Mouse (Mus musculus): ENCODE measurements around the gene Muc4. TPM values are rescaled to one million over a fixed set of nuclear protein-coding genes. Genes with fewer than 3 reads are reported as not detected.

Gene Muc4
- polyA plus RNA-seq, 1 experiment from 2014 or later: 0.49 TPM

DNA sequence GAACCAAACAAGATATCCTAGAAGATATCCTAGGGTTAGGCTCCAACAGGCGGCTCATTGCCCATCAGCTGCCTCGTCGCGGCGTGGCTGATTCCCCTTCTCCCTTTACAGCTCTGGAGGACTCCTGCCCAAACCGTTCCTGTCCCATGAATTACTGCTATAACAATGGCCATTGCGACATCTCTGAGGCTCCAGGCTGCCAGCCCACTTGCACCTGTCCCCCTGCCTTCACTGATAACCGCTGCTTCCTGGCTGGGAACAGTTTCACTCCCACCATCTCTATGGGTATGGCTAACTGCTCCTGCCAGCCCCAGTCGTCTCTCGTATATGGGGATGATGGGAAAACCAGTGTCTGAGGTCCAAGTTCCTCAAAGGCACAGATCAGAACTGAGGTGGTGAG is 41.0 kb downstream of the Muc4 start:
- no peaks in the 10 kb centered on the region for H3K36me3 ChIP-seq (ENCODE audit: control insufficient read depth, insufficient read depth, low read length)
- H3K27ac ChIP-seq (ENCODE audit: low read depth, low read length): no peak overlapping the region
- 0 out of 2 replicates have a peak, but pooled peaks cover 3% of the 10 kb centered on the region for H3K4me1 ChIP-seq (ENCODE audit: control insufficient read depth, insufficient read depth, low read length)
- no peak overlapping the region for H3K4me3 ChIP-seq (ENCODE audit: low read depth, low read length)
- WGBS: 60% methylated on average over 10 of the region's 10 CpGs
- H3K27me3 ChIP-seq (ENCODE audit: control insufficient read depth, insufficient read depth, low read length): no peaks in the 10 kb centered on the region
- H3K4me2 ChIP-seq (ENCODE audit: low read depth): no peak overlapping the region
- no peak for ATAC-seq (ENCODE audit: insufficient read depth, low FRiP score, low TSS enrichment)
- DNase-seq (ENCODE audit: low spot score): no peak
- H3K9ac ChIP-seq (ENCODE audit: low read length): no peak overlapping the region
- H3K9me3 ChIP-seq (ENCODE audit: control insufficient read depth, low read length): no peaks in the 10 kb centered on the region

DNA sequence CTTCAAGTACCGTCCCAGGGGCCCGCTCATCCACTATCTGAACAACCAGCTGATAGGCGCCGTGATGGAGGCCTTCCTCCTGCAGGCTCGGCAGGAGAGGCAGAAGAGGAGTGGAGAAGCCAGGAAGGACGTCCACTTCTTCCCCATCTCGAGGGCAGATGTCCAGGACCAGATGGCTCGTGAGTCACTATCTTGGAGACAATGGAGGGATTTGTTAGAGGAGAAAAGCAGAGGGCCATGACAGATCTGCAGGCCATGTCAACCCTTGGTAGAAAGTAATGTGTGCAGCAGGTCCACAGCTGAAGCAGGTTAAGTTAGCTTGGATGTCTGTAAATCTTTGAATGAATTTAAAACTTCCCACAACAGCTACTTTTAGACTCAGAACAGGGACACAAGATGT is 43.3 kb downstream of the Muc4 start:
- Histone ChIP-seq H3K9me3 (ENCODE audit: control insufficient read depth, low read length) (no peaks in the 10 kb centered on the region), H3K9ac (ENCODE audit: low read length) (no peak overlapping the region), H3K27me3 (ENCODE audit: control insufficient read depth, insufficient read depth, low read length) (no peaks in the 10 kb centered on the region), H3K36me3 (ENCODE audit: control insufficient read depth, insufficient read depth, low read length) (no peaks in the 10 kb centered on the region), H3K4me1 (ENCODE audit: control insufficient read depth, insufficient read depth, low read length) (0 out of 2 replicates have a peak, but pooled peaks cover 3% of the 10 kb centered on the region), H3K4me3 (ENCODE audit: low read depth, low read length) (no peak overlapping the region), H3K4me2 (ENCODE audit: low read depth) (no peak overlapping the region), H3K27ac (ENCODE audit: low read depth, low read length) (no peak overlapping the region)
- no peak for ATAC-seq (ENCODE audit: insufficient read depth, low FRiP score, low TSS enrichment)
- 60% methylated on average over 8 of the region's 8 CpGs for WGBS
- DNase-seq (ENCODE audit: low spot score): no peak

DNA sequence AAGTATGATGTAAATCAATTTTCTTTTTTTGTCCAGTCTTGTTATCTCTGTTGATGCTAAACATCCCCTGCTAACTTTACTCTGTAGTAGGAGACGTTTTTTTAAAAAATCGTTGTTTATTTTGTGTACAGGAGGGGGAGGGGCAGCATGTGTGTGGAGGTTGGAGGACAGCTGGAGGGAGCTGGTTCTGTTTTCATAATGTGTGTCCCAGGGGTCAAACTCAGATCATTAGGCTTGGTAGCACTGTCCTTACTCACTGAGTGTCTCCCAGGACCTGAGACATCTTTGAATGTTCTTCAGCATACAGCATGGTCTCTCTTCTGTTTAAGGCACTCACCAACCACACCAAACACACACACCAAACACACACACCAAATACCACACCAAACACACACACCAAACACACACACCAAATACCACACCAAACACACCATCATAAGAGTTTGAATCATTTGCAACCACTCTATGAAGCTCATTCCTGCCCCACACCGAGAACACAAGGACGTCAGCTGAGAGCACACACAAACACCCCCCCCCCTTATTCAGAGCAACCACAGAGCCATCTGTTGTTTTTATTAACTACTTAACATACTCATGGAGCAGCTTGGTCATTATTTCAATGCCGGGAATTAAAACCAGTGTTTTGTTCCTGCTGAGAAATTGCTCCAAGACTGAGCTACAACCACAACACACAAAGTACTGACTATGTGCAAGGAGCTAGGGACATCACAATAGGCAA is 47.8 kb downstream of the Muc4 start:
- Histone ChIP-seq H3K27ac (ENCODE audit: low read depth, low read length) (no peak overlapping the region), H3K4me2 (ENCODE audit: low read depth) (no peak overlapping the region), H3K4me3 (ENCODE audit: low read depth, low read length) (no peak overlapping the region), H3K4me1 (ENCODE audit: control insufficient read depth, insufficient read depth, low read length) (0 out of 2 replicates have a peak, but pooled peaks cover 3% of the 10 kb centered on the region), H3K9me3 (ENCODE audit: control insufficient read depth, low read length) (no peaks in the 10 kb centered on the region), H3K27me3 (ENCODE audit: control insufficient read depth, insufficient read depth, low read length) (no peaks in the 10 kb centered on the region), H3K9ac (ENCODE audit: low read length) (no peak overlapping the region), H3K36me3 (ENCODE audit: control insufficient read depth, insufficient read depth, low read length) (no peaks in the 10 kb centered on the region)
- 61% methylated on average over 5 of the region's 5 CpGs for WGBS
- no peak for DNase-seq (ENCODE audit: low spot score)
- ATAC-seq (ENCODE audit: insufficient read depth, low FRiP score, low TSS enrichment): no peak

GRCm38 (mm10) chr16:32784840-32785239 is 49.2 kb downstream of the Muc4 start:
- Histone ChIP-seq H3K27ac (ENCODE audit: low read depth, low read length) (no peak overlapping the region), H3K4me3 (ENCODE audit: low read depth, low read length) (no peak overlapping the region), H3K4me1 (ENCODE audit: control insufficient read depth, insufficient read depth, low read length) (no peaks in the 10 kb centered on the region), H3K4me2 (ENCODE audit: low read depth) (no peak overlapping the region), H3K9ac (ENCODE audit: low read length) (no peak overlapping the region), H3K9me3 (ENCODE audit: control insufficient read depth, low read length) (no peaks in the 10 kb centered on the region), H3K36me3 (ENCODE audit: control insufficient read depth, insufficient read depth, low read length) (no peaks in the 10 kb centered on the region), H3K27me3 (ENCODE audit: control insufficient read depth, insufficient read depth, low read length) (no peaks in the 10 kb centered on the region)
- DNase-seq (ENCODE audit: low spot score) (peak; percentile 69), ATAC-seq (ENCODE audit: insufficient read depth, low FRiP score, low TSS enrichment) (no peak)
- WGBS: 78% methylated on average over 13 of the region's 13 CpGs

DNA sequence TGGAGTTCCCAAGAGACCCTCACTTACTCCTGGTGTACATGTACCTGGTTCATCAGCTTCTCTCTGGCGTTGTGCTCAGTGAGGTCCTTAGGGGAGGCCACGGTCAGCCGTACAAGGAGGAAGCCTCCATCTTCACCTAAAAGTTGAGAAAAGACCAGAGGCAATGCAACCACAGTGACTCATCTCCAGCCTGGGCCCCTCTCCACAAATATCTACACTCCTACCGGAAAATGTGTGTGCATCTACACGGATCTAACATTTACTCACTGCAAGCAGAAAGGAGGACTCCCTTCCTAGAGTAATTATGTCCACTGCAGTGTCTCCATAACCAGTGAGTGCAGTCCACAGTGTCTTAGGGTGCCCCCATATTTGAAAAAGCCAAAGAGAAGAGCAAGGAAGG is 54.4 kb downstream of the Muc4 start:
- ATAC-seq (ENCODE audit: insufficient read depth, low FRiP score, low TSS enrichment): no peak
- no peaks in the 10 kb centered on the region for H3K36me3 ChIP-seq (ENCODE audit: control insufficient read depth, insufficient read depth, low read length)

GRCm38 (mm10) chr16:32795177-32795576 is 59.5 kb downstream of the Muc4 start:
- Histone ChIP-seq H3K9ac (ENCODE audit: low read length) (no peak overlapping the region), H3K4me1 (ENCODE audit: control insufficient read depth, insufficient read depth, low read length) (no peaks in the 10 kb centered on the region), H3K27ac (ENCODE audit: low read depth, low read length) (no peak overlapping the region), H3K27me3 (ENCODE audit: control insufficient read depth, insufficient read depth, low read length) (no peaks in the 10 kb centered on the region), H3K4me3 (ENCODE audit: low read depth, low read length) (no peak overlapping the region), H3K4me2 (ENCODE audit: low read depth) (no peak overlapping the region), H3K36me3 (ENCODE audit: control insufficient read depth, insufficient read depth, low read length) (no peaks in the 10 kb centered on the region), H3K9me3 (ENCODE audit: control insufficient read depth, low read length) (no peaks in the 10 kb centered on the region)
- DNase-seq (ENCODE audit: low spot score): no peak
- 75% methylated on average over 1 of the region's 1 CpGs for WGBS
- no peak for ATAC-seq (ENCODE audit: insufficient read depth, low FRiP score, low TSS enrichment)

More for the DNA sequence above, 54.4 kb downstream of the Muc4 start:
- Histone ChIP-seq H3K4me1 (ENCODE audit: control insufficient read depth, insufficient read depth, low read length) (no peaks in the 10 kb centered on the region), H3K9me3 (ENCODE audit: control insufficient read depth, low read length) (no peaks in the 10 kb centered on the region), H3K9ac (ENCODE audit: low read length) (no peak overlapping the region), H3K4me3 (ENCODE audit: low read depth, low read length) (no peak overlapping the region), H3K27me3 (ENCODE audit: control insufficient read depth, insufficient read depth, low read length) (no peaks in the 10 kb centered on the region), H3K4me2 (ENCODE audit: low read depth) (no peak overlapping the region), H3K27ac (ENCODE audit: low read depth, low read length) (no peak overlapping the region)
- 92% methylated on average over 5 of the region's 5 CpGs for whole genome bisulfite sequencing
- no peak for DNase-seq (ENCODE audit: low spot score)

DNA sequence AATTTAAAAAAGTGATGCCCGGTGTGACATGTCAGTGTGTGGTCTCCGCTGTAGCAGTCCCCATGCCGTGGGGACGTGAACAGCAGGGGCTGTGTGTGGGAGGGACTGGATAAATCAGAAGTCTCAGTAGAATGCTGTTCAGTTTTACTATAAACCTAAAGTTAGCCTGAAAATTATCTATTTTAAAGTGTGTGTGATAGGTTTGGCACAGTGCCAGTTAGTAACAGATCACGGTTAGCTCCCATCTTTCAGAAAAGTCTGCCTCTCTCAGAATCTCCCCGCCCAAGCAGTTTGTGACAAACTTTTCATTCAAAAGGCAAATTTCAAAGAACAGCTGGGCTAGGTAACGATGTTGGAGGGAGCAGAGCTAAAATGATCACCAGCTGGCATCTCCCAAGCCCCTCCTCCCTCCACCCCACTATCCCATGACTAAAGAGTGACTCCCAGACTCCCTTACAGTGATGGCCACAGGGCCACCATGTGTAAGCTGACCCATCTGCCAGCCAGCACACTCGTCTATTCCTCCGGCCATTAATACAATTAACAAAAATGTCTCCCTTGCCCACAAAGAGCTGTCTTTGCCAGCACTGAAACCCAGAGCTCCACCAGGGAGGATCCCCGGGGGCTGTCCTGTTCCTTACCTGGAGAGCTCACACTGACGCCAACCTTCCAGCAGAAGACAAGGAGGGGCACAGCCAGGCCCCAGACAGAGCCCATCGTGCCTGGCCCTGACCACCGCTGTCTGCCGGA is 61.2 kb downstream of the Muc4 start:
- no peak overlapping the region for H3K27ac ChIP-seq (ENCODE audit: low read depth, low read length)
- no peak for DNase-seq (ENCODE audit: low spot score)
- H3K4me1 ChIP-seq (ENCODE audit: control insufficient read depth, insufficient read depth, low read length): no peaks in the 10 kb centered on the region
- no peak overlapping the region for H3K9ac ChIP-seq (ENCODE audit: low read length)
- no peak overlapping the region for H3K4me3 ChIP-seq (ENCODE audit: low read depth, low read length)
- no peaks in the 10 kb centered on the region for H3K9me3 ChIP-seq (ENCODE audit: control insufficient read depth, low read length)
- no peaks in the 10 kb centered on the region for H3K27me3 ChIP-seq (ENCODE audit: control insufficient read depth, insufficient read depth, low read length)
- ATAC-seq (ENCODE audit: insufficient read depth, low FRiP score, low TSS enrichment): no peak
- WGBS: 73% methylated on average over 12 of the region's 14 CpGs
- no peak overlapping the region for H3K4me2 ChIP-seq (ENCODE audit: low read depth)
- no peaks in the 10 kb centered on the region for H3K36me3 ChIP-seq (ENCODE audit: control insufficient read depth, insufficient read depth, low read length)

GRCm38 (mm10) chr16:32797426-32797689 is 61.7 kb downstream of the Muc4 start, which contains the start of gene Muc20:
Gene Muc20 (minus strand): TSS chr16:32797435.
- Histone ChIP-seq H3K4me1 (ENCODE audit: control insufficient read depth, insufficient read depth, low read length) (no peaks in the 10 kb centered on the region), H3K4me3 (ENCODE audit: low read depth, low read length) (no peak within 1 kb of the TSS), H3K36me3 (ENCODE audit: control insufficient read depth, insufficient read depth, low read length) (no peaks in the 10 kb centered on the region), H3K27me3 (ENCODE audit: control insufficient read depth, insufficient read depth, low read length) (no peaks in the 10 kb centered on the region), H3K9ac (ENCODE audit: low read length) (no peak within 1 kb of the TSS), H3K4me2 (ENCODE audit: low read depth) (no peak within 1 kb of the TSS), H3K27ac (ENCODE audit: low read depth, low read length) (no peak within 1 kb of the TSS), H3K9me3 (ENCODE audit: control insufficient read depth, low read length) (no peaks in the 10 kb centered on the region)
- 64% methylated on average over 3 of the region's 3 CpGs for WGBS
- no peak for DNase-seq (ENCODE audit: low spot score)
- no peak for ATAC-seq (ENCODE audit: insufficient read depth, low FRiP score, low TSS enrichment)
